Mouse (Mus musculus): Measurements from ENCODE around the gene Bcat1. TPM values are rescaled to one million over a fixed set of nuclear protein-coding genes. Genes with fewer than 3 reads are reported as not detected.

The Bcat1 gene
- total and polyA plus RNA-seq, 3 experiments: 0.11 TPM; not detected in 2

DNA sequence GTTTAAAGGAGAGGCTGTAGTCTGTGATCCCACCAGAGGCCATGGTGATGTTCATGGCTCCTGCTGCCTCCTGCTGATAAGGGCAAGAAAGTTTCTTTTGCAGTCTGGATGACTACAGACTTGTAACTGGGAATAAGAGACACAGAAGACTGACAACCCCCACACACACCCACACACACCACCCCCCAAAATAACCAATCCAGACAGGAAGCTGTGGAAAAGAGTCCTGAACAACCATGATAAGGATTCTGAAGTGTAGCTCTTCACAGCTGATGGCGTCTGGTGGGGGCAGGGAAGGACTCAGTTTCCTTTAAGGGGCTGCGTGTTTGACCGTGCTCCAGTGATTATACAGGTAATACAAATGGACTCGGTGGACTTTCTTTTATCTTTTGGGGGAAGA lies 13.4 kb upstream of the Bcat1 start:
- no peak for ATAC-seq (ENCODE audit: extremely low read depth, insufficient number of reproducible peaks, low FRiP score, poor library complexity, severe bottlenecking)
- peaks cover 32% of the 10 kb centered on the region for H3K9me3 ChIP-seq (replicated peaks)
- no peaks in the 10 kb centered on the region for H3K4me1 ChIP-seq (ENCODE audit: insufficient read depth, low read depth, low read length)
- TF ChIP-seq GATA2 (IDR thresholded peaks at IDR 0.05; ENCODE audit: borderline replicate concordance, low read depth, low read length) (no peak), CTCF (IDR thresholded peaks at IDR 0.05; ENCODE audit: low read depth, low read length) (no peak), POLR2AphosphoS5 (IDR thresholded peaks at IDR 0.05; ENCODE audit: insufficient replicate concordance, low read depth, low read length) (no peak), GATA1 (IDR thresholded peaks at IDR 0.05; ENCODE audit: borderline replicate concordance, low read length) (no peak), TAL1 (conservative IDR thresholded peaks at IDR 0.05; ENCODE audit: low read depth, low read length) (no peak)
- H3K36me3 ChIP-seq (replicated peaks): no peaks in the 10 kb centered on the region
- no peaks in the 10 kb centered on the region for H3K27me3 ChIP-seq (ENCODE audit: insufficient read depth, low read length)
- DNase-seq (ENCODE audit: low spot score): no peak
- H3K4me3 ChIP-seq (ENCODE audit: low read depth, low read length): no peak overlapping the region

DNA sequence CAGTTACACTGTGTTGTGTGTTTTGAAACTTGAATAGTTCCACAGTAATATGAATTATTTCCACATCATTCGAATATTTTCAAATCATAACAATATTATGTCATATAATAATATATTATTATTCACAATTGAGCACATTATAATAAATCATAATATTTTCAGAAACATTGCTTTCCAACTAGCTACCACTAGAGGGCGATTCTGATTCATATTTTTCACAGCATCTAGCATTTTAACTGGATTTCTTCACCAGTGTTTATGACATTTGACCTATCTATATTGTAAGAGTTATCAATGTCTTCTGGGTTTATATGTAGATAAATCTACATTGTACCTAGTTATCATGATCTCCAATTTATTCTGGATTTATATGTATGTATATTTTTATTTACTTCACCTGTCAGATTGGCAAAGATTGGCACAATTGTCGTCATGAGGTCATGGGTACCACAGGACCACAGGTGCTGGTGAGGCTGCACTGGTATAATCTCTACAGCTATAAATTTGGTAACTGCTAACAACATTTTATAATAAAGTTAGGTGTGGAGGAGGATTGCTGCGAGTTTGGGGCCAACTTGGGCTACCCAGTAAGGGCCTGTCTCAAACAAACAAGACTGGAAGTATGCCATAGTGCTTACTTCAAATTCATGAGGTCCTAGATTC lies 12.6 kb upstream of the Bcat1 start:
- Histone ChIP-seq H3K4me3 (ENCODE audit: low read depth, low read length) (no peak overlapping the region), H3K36me3 (replicated peaks) (no peaks in the 10 kb centered on the region), H3K9me3 (replicated peaks) (peaks cover 33% of the 10 kb centered on the region), H3K27me3 (ENCODE audit: insufficient read depth, low read length) (no peaks in the 10 kb centered on the region), H3K4me1 (ENCODE audit: insufficient read depth, low read depth, low read length) (no peaks in the 10 kb centered on the region)
- TF ChIP-seq GATA2 (IDR thresholded peaks at IDR 0.05; ENCODE audit: borderline replicate concordance, low read depth, low read length) (no peak), TAL1 (conservative IDR thresholded peaks at IDR 0.05; ENCODE audit: low read depth, low read length) (no peak), POLR2AphosphoS5 (IDR thresholded peaks at IDR 0.05; ENCODE audit: insufficient replicate concordance, low read depth, low read length) (no peak), GATA1 (IDR thresholded peaks at IDR 0.05; ENCODE audit: borderline replicate concordance, low read length) (no peak), CTCF (IDR thresholded peaks at IDR 0.05; ENCODE audit: low read depth, low read length) (no peak)
- no peak for DNase-seq (ENCODE audit: low spot score)
- ATAC-seq (ENCODE audit: extremely low read depth, insufficient number of reproducible peaks, low FRiP score, poor library complexity, severe bottlenecking): no peak

DNA sequence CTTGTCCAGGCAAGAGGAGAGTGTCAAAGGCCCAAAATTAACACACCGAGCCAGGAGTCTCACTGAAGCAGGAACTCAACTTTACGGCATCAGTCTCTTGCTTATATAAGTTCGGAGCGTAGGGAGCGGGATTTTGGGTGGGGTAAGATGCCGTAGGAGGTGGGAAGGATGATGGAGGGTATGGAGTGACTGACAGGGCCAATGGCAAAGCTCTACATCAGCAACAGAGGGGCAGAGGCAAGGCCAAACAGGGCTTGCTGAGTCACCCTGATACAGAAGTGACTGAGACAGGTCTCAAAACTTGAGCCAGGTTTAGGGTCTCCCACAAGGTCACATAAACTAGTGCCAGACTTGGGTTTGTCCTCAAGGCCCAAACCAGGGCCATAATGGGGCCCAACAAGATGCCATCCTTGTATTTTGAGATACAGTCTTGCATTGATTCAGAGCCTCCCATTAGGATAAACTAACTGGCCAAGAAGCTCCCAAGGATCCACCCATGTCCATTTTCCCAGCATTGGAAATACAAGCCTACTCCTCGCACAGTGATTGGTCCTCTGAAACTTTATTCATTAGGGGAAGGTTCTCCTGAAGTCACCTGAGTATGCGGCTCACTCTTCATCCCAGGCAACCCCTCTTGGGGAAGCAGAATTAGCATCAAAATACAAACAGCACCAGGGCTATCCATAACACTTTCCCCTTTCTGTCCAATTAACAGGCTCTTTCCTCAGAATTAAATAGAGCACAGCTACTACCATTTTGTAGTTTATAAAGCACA lies 8.5 kb upstream of the Bcat1 start:
- no peaks in the 10 kb centered on the region for H3K36me3 ChIP-seq (replicated peaks)
- H3K9me3 ChIP-seq (replicated peaks): peaks cover 26% of the 10 kb centered on the region
- no peak for DNase-seq (ENCODE audit: low spot score)
- H3K4me1 ChIP-seq (ENCODE audit: insufficient read depth, low read depth, low read length): no peaks in the 10 kb centered on the region
- no peak overlapping the region for H3K4me3 ChIP-seq (ENCODE audit: low read depth, low read length)
- no peaks in the 10 kb centered on the region for H3K27me3 ChIP-seq (ENCODE audit: insufficient read depth, low read length)
- TF ChIP-seq GATA2 (IDR thresholded peaks at IDR 0.05; ENCODE audit: borderline replicate concordance, low read depth, low read length): no peak
- TF ChIP-seq TAL1 (conservative IDR thresholded peaks at IDR 0.05; ENCODE audit: low read depth, low read length): no peak
- TF ChIP-seq POLR2AphosphoS5 (IDR thresholded peaks at IDR 0.05; ENCODE audit: insufficient replicate concordance, low read depth, low read length): no peak
- TF ChIP-seq CTCF (IDR thresholded peaks at IDR 0.05; ENCODE audit: low read depth, low read length): no peak
- ATAC-seq (ENCODE audit: extremely low read depth, insufficient number of reproducible peaks, low FRiP score, poor library complexity, severe bottlenecking): no peak

DNA sequence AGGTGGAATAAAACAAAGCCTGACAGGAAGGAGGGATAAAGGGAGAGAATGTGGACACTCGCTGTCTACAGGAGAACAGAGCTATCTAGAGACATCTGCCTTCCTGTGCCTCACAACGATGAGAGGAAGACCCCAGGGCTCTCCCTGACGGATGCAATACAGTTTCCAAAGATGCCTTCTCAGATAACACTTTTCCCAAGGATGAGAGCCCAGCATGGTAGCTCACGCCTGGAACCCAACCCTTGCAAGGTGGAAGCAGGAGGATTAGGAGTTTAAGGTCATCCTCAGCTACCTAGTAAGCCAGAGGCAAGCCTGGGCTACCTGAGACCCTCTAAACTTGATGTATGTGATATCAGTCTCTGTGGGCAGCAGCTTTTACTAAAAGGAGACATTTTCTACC lies 5.7 kb upstream of the Bcat1 start:
- TF ChIP-seq GATA2 (IDR thresholded peaks at IDR 0.05; ENCODE audit: borderline replicate concordance, low read depth, low read length): no peak
- no peak for TF ChIP-seq POLR2AphosphoS5 (IDR thresholded peaks at IDR 0.05; ENCODE audit: insufficient replicate concordance, low read depth, low read length)
- no peak for TF ChIP-seq TAL1 (conservative IDR thresholded peaks at IDR 0.05; ENCODE audit: low read depth, low read length)
- TF ChIP-seq GATA1 (IDR thresholded peaks at IDR 0.05; ENCODE audit: borderline replicate concordance, low read length): no peak
- TF ChIP-seq CTCF (IDR thresholded peaks at IDR 0.05; ENCODE audit: low read depth, low read length): no peak
- H3K4me1 ChIP-seq (ENCODE audit: insufficient read depth, low read depth, low read length): no peaks in the 10 kb centered on the region
- ATAC-seq (ENCODE audit: extremely low read depth, insufficient number of reproducible peaks, low FRiP score, poor library complexity, severe bottlenecking) (no peak), DNase-seq (ENCODE audit: low spot score) (no peak)
- H3K27me3 ChIP-seq (ENCODE audit: insufficient read depth, low read length): no peaks in the 10 kb centered on the region
- no peak overlapping the region for H3K4me3 ChIP-seq (ENCODE audit: low read depth, low read length)
- H3K36me3 ChIP-seq (replicated peaks): no peaks in the 10 kb centered on the region
- H3K9me3 ChIP-seq (replicated peaks): peaks cover 41% of the 10 kb centered on the region

DNA sequence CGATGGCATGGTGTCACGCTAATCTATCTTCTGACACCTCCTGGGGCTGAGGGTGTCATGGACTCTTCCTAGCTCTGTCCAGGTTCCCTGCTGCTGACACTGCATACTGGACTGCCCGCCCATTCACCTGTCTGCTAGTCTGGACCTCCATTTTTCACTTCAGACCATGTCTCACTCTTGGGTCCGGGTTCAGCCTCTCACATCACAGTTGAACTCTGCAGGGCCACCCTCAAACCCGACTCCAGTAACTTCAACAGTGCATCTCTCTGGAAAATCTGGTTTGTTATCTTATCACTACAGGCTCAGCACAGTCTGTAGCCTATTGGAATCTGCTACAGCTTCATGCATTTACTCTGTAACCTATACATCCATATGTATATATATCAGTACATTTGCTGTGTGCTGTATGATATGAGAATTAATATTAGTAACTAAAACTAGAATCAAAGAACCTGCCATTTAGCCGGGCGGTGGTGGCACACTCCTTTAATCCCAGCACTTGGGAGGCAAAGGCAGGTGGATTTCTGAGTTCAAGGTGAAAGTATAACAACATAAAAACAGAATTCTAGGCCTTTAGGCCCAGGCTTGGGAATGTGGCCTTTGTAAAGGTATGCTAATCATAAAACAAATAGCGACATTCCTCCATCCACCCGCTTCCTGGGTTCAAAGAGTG lies 3.2 kb upstream of the Bcat1 start:
- H3K36me3 ChIP-seq (replicated peaks): no peaks in the 10 kb centered on the region
- H3K4me3 ChIP-seq (ENCODE audit: low read depth, low read length): no peak overlapping the region
- no peak for TF ChIP-seq TAL1 (conservative IDR thresholded peaks at IDR 0.05; ENCODE audit: low read depth, low read length)
- H3K4me1 ChIP-seq (ENCODE audit: insufficient read depth, low read depth, low read length): no peaks in the 10 kb centered on the region
- ATAC-seq (ENCODE audit: extremely low read depth, insufficient number of reproducible peaks, low FRiP score, poor library complexity, severe bottlenecking): no peak
- H3K9me3 ChIP-seq (replicated peaks): peaks cover 51% of the 10 kb centered on the region
- H3K27me3 ChIP-seq (ENCODE audit: insufficient read depth, low read length): no peaks in the 10 kb centered on the region
- DNase-seq (ENCODE audit: low spot score): no peak

DNA sequence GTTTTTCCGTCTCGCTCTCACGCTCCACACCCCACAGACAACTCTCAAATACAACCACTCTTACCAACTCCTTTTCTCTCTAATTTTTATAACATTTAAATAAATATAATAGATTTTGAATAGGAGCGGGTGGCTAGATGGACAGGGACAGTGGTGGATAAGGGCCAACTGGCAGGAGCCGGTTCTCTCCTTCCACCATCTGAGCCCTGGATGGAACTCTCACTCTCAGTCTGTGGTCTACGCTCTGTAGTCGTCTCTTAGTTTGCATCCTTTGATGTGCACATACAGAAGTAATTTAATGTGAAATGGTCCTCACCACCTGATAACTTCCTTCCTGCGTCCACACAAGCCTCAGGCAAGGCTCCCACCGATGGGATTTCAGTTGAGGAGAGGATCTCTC lies 302 bp upstream of the Bcat1 start:
- no peak for TF ChIP-seq TAL1 (conservative IDR thresholded peaks at IDR 0.05; ENCODE audit: low read depth, low read length)
- ATAC-seq (ENCODE audit: extremely low read depth, insufficient number of reproducible peaks, low FRiP score, poor library complexity, severe bottlenecking) (no peak), DNase-seq (ENCODE audit: low spot score) (no peak)
- H3K4me3 ChIP-seq (ENCODE audit: low read depth, low read length): no peak overlapping the region
- no peaks in the 10 kb centered on the region for H3K27me3 ChIP-seq (ENCODE audit: insufficient read depth, low read length)
- peaks cover 47% of the 10 kb centered on the region for H3K9me3 ChIP-seq (replicated peaks)
- H3K36me3 ChIP-seq (replicated peaks): no peaks in the 10 kb centered on the region
- no peaks in the 10 kb centered on the region for H3K4me1 ChIP-seq (ENCODE audit: insufficient read depth, low read depth, low read length)

Data from G1E (cell line).